24 mouse cellular contexts compared by ENCODE assay signal in genomic region chr19:16520608-16521007, GRCm38 (mm10).
"Had no signal": no experiment of that assay in that cellular context is flagged by ENCODE, and none has a peak within 500 bp of the region (broad histone marks: within the 10 kb centered on the region; RNA-seq: fewer than 3 reads in every experiment).

No protein-coding gene starts in this region.

- H3K36me3 ChIP-seq: heart, embryonic 13.5 days; heart, embryonic 15.5 days; intestine, embryonic 15.5 days; kidney, embryonic 15.5 days; limb, embryonic 10.5 days; limb, embryonic 12.5 days had no signal

- H3K4me1 ChIP-seq: heart, embryonic 13.5 days; heart, embryonic 15.5 days; kidney, embryonic 15.5 days; limb, embryonic 10.5 days; limb, embryonic 12.5 days had no signal

- H3K27me3 ChIP-seq: heart, embryonic 13.5 days; heart, embryonic 15.5 days; intestine, embryonic 15.5 days; kidney, embryonic 15.5 days; limb, embryonic 12.5 days had no signal

- H3K27ac ChIP-seq: heart, adult 2 months; heart, embryonic 13.5 days; heart, embryonic 15.5 days; hindbrain, embryonic 14.5 days; intestine, embryonic 15.5 days; kidney, embryonic 15.5 days; kidney, postnatal 0 days; limb, embryonic 10.5 days; limb, embryonic 12.5 days had no signal

- H3K4me2 ChIP-seq: heart, embryonic 11.5 days; heart, embryonic 13.5 days; heart, embryonic 15.5 days; hindbrain, embryonic 14.5 days; intestine, embryonic 15.5 days; kidney, embryonic 15.5 days; limb, embryonic 12.5 days had no signal

- H3K4me3 ChIP-seq: heart, adult 2 months; heart, embryonic 13.5 days; heart, embryonic 15.5 days; intestine, embryonic 15.5 days; kidney, embryonic 15.5 days; limb, embryonic 10.5 days; limb, embryonic 12.5 days had no signal

- H3K9ac ChIP-seq: heart, embryonic 13.5 days; heart, embryonic 15.5 days; hindbrain, embryonic 14.5 days; intestine, embryonic 15.5 days; kidney, embryonic 15.5 days; limb, embryonic 12.5 days had no signal

- H3K9me3 ChIP-seq: heart, embryonic 13.5 days; heart, embryonic 15.5 days; intestine, embryonic 15.5 days; kidney, embryonic 15.5 days; limb, embryonic 10.5 days; limb, embryonic 12.5 days had no signal

- DNase-seq: gastrocnemius, postnatal 14 days; gastrocnemius, postnatal 36 days; heart, adult 11 months; heart, adult 2 months; heart, postnatal 14 days; heart, postnatal 36 days; kidney, adult 18-20 months; kidney, adult 8-10 months; kidney, postnatal 14 days; kidney, postnatal 36 days; layer of hippocampus, adult 9-11 months; layer of hippocampus, postnatal 36 days had no signal

- ATAC-seq: hindbrain, embryonic 16.5 days; inflammation-experienced regulatory T-cells, adult 6 months; intestine, embryonic 15.5 days; intestine, postnatal 0 days had no signal
